Mouse (Mus musculus): ENCODE data around the gene Fads2. TPM values are rescaled to one million over a fixed set of nuclear protein-coding genes. Genes with fewer than 3 reads are reported as not detected.

The Fads2 gene
- polyA plus RNA-seq, 1 experiment from 2014 or later = 256 TPM

DNA sequence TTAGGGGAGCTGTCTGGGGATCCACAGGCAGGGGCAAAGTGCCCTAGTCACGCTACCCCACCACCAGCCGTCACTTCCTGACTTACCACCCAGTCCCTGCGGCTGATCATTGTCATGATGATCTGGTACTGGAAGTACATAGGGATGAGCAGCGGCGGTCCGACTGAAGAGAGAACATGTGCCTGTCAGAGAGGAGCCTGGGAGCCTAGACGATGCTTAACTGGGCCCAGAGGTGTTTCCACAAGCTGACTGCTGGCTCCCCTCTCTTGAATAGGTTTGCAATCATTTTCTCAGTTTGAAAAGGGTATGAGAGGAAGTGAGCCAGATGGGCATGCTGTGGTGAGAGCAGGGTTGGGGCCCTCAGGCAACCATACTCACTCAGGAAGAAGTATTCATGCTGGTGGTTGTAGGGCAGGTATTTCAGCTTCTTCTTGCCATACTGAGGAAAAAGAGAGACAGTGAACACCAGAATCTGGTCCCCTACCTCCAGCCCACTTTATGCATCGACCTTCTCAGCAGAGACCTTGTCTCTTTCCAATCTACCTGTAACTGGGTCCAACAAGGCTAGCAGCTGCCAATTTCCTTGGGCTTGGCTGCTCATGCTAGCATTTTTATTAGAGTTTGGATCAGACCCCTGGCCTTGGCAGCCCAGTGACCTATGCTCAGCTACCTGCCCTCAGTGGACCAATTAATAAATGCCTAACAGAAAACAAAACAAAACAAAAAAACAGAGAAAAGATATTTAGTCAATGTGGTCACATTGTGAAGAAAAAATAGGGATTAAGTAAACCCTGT, 31.2 kb downstream of the Fads2 start:
- ATAC-seq = no peak
- WGBS = 95% methylated on average over 8 of the region's 8 CpGs
- Histone ChIP-seq H3K4me2 (ENCODE audit: low read length) (no peak overlapping the region), H3K4me3 (ENCODE audit: low read depth, low read length) (no peak overlapping the region), H3K4me1 (ENCODE audit: control insufficient read depth, insufficient read depth, low read length) (no peaks in the 10 kb centered on the region), H3K9me3 (replicated peaks; ENCODE audit: control insufficient read depth, low read length, poor library complexity, severe bottlenecking) (no peaks in the 10 kb centered on the region), H3K9ac (ENCODE audit: low read depth, low read length) (no peak overlapping the region), H3K36me3 (ENCODE audit: control insufficient read depth, insufficient read depth, low read length) (peaks cover 56% of the 10 kb centered on the region), H3K27me3 (ENCODE audit: control insufficient read depth, insufficient read depth, low read depth, low read length) (no peaks in the 10 kb centered on the region), H3K27ac (ENCODE audit: low read length) (no peak overlapping the region)

DNA sequence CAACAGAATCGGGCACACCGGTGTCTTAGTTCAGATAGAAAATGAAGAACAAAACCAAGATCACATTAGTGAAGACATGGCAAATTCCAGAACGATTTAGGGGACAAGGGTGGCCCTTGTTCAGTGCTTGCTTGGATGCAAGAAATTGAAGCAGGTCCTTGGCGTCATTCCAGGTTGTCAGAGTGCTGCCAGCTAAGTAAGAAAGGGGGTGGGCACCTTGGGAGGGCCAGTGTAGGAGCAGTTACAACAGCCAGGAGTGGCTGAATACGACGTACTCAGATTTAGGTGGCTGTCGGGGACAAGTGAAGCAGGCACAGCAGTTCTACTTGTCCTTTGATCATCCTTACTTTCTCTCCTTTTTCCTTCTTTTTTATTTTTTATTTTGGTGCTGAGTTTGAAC, 33.8 kb downstream of the Fads2 start:
- no peak overlapping the region for H3K4me3 ChIP-seq (ENCODE audit: low read depth, low read length)
- H3K4me1 ChIP-seq (ENCODE audit: control insufficient read depth, insufficient read depth, low read length) = no peaks in the 10 kb centered on the region
- H3K9ac ChIP-seq (ENCODE audit: low read depth, low read length) = no peak overlapping the region
- no peak overlapping the region for H3K4me2 ChIP-seq (ENCODE audit: low read length)
- H3K36me3 ChIP-seq (ENCODE audit: control insufficient read depth, insufficient read depth, low read length) = peaks cover 46% of the 10 kb centered on the region
- H3K27ac ChIP-seq (ENCODE audit: low read length) = no peak overlapping the region
- ATAC-seq = no peak
- H3K9me3 ChIP-seq (replicated peaks; ENCODE audit: control insufficient read depth, low read length, poor library complexity, severe bottlenecking) = no peaks in the 10 kb centered on the region
- no peaks in the 10 kb centered on the region for H3K27me3 ChIP-seq (ENCODE audit: control insufficient read depth, insufficient read depth, low read depth, low read length)
- WGBS = 65% methylated on average over 7 of the region's 7 CpGs

DNA sequence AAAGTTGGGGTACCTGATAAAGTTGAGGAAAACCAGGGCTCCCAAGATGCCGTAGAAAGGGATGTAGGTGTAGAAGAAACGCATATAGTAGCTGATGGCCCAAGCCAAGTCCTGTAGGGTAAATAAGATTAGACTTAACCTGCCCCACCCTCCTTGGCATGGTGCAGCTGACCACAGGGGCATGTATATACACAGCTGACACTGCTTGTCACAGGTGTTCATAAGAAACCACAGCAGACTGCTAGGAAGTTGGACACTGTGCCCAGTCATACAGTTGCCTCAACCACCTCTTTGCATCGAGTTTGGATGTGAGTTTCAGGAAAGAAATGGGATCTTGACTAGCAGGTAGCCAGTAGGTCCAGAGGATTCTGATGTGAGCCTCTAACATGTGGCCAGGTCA, 35.0 kb downstream of the Fads2 start:
- Histone ChIP-seq H3K36me3 (ENCODE audit: control insufficient read depth, insufficient read depth, low read length) (peaks cover 47% of the 10 kb centered on the region), H3K9ac (ENCODE audit: low read depth, low read length) (no peak overlapping the region), H3K9me3 (replicated peaks; ENCODE audit: control insufficient read depth, low read length, poor library complexity, severe bottlenecking) (no peaks in the 10 kb centered on the region), H3K4me3 (ENCODE audit: low read depth, low read length) (no peak overlapping the region), H3K4me2 (ENCODE audit: low read length) (no peak overlapping the region), H3K27ac (ENCODE audit: low read length) (no peak overlapping the region), H3K27me3 (ENCODE audit: control insufficient read depth, insufficient read depth, low read depth, low read length) (no peaks in the 10 kb centered on the region), H3K4me1 (ENCODE audit: control insufficient read depth, insufficient read depth, low read length) (no peaks in the 10 kb centered on the region)
- WGBS = 98% methylated on average over 3 of the region's 3 CpGs
- no peak for ATAC-seq

DNA sequence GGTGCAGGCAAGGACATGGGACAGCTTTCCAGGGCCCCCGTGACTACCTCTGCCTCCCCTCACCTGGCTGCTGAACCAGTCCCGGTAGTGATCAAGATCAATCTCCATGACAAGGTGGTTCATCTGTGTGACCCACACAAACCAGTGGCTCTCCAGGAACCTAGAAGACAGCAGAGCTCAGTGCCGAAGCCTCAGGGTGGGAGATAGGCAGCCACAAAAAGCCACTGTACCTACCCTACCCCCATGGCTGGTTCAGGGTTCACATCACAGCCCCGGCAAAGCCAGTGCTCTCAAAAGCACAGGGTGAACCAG, 35.4 kb downstream of the Fads2 start:
- no peak overlapping the region for H3K4me2 ChIP-seq (ENCODE audit: low read length)
- no peaks in the 10 kb centered on the region for H3K27me3 ChIP-seq (ENCODE audit: control insufficient read depth, insufficient read depth, low read depth, low read length)
- no peak for ATAC-seq
- 97% methylated on average over 4 of the region's 4 CpGs for WGBS
- no peaks in the 10 kb centered on the region for H3K4me1 ChIP-seq (ENCODE audit: control insufficient read depth, insufficient read depth, low read length)
- no peak overlapping the region for H3K9ac ChIP-seq (ENCODE audit: low read depth, low read length)
- H3K4me3 ChIP-seq (ENCODE audit: low read depth, low read length) = no peak overlapping the region
- H3K27ac ChIP-seq (ENCODE audit: low read length) = no peak overlapping the region
- H3K9me3 ChIP-seq (replicated peaks; ENCODE audit: control insufficient read depth, low read length, poor library complexity, severe bottlenecking) = no peaks in the 10 kb centered on the region
- peaks cover 46% of the 10 kb centered on the region for H3K36me3 ChIP-seq (ENCODE audit: control insufficient read depth, insufficient read depth, low read length)

DNA sequence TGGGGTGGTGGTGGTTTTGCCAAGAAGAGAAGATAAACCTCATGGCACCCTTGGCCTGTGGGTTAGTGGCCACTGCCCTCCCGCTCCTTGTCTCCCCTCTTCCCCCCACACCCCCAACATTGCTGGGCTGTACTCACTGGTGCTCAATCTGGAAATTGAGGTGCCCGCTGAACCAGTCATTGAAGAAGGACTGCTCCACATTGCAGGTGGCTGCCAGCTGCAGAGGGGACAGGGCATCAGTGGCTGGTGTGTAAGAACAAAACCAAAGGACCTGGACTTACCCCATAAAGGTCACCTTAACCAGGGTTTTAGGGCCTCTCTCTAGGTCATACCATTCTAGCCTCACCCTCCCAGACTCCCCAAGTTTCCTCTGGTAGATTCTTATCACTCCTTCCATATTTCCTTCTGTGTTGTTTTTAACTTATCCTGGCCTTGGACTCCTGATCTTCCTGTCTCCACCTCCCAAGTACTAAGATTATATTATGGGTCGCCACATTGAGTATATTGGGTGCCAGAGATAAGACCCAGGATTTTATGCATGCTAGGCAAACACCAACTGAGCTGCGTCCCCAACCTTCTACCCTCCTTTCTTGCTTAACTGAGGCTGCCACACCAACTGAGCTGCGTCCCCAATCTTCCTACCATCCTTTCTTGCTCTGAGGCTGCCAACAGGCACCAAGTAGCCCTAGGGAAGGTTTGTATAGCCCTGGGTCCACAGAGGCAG, 35.9 kb downstream of the Fads2 start:
- Histone ChIP-seq H3K9ac (ENCODE audit: low read depth, low read length) (no peak overlapping the region), H3K27ac (ENCODE audit: low read length) (no peak overlapping the region), H3K4me3 (ENCODE audit: low read depth, low read length) (no peak overlapping the region), H3K9me3 (replicated peaks; ENCODE audit: control insufficient read depth, low read length, poor library complexity, severe bottlenecking) (no peaks in the 10 kb centered on the region), H3K36me3 (ENCODE audit: control insufficient read depth, insufficient read depth, low read length) (peaks cover 46% of the 10 kb centered on the region), H3K27me3 (ENCODE audit: control insufficient read depth, insufficient read depth, low read depth, low read length) (no peaks in the 10 kb centered on the region), H3K4me2 (ENCODE audit: low read length) (no peak overlapping the region), H3K4me1 (ENCODE audit: control insufficient read depth, insufficient read depth, low read length) (no peaks in the 10 kb centered on the region)
- 93% methylated on average over 5 of the region's 5 CpGs for WGBS
- no peak for ATAC-seq

DNA sequence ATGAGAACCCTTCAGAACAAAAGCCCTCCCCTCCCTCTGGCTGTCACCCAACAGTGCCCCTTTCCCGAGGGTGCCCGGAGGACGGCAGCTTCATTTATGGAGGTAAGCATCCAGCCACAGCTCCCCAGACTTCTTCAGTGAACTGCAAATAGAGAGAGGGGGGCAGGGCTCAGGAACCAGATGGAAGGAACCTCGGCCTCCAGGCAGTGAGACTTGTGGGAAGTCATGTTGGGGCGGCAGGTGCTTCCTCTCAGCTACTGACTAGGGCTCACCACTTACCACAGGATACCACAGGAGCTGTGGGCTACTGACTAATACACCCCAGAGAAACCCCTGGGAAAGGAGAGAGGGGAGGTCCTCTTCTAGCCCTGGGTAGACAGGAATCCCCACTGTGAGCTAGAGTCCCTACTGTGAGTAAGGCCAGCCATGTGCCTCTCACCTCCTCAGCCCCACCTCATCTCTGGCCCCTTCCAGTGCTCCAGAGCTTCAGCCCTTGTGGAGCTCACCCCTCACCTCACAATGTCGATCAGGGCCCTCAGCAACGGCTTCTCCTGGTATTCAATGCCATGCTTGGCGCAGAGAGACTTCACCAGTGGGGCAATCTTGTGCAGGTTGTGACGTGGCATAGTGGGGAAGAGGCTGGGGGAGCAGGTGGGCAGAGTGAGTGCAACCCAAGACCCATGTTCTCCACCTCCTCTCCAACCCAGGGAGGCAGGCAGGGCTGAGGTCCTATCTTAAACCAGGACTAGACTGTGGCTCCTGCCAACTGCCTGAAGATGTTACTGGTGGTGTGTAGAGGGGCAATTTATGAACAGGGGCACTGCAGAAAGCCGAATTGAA, 37.2 kb downstream of the Fads2 start:
- WGBS = 80% methylated on average over 10 of the region's 10 CpGs
- H3K27me3 ChIP-seq (ENCODE audit: control insufficient read depth, insufficient read depth, low read depth, low read length) = no peaks in the 10 kb centered on the region
- H3K27ac ChIP-seq (ENCODE audit: low read length) = no peak overlapping the region
- H3K4me2 ChIP-seq (ENCODE audit: low read length) = no peak overlapping the region
- no peak for ATAC-seq
- H3K9ac ChIP-seq (ENCODE audit: low read depth, low read length) = no peak overlapping the region
- H3K4me1 ChIP-seq (ENCODE audit: control insufficient read depth, insufficient read depth, low read length) = peaks cover 3% of the 10 kb centered on the region
- no peaks in the 10 kb centered on the region for H3K9me3 ChIP-seq (replicated peaks; ENCODE audit: control insufficient read depth, low read length, poor library complexity, severe bottlenecking)
- peaks cover 38% of the 10 kb centered on the region for H3K36me3 ChIP-seq (ENCODE audit: control insufficient read depth, insufficient read depth, low read length)
- H3K4me3 ChIP-seq (ENCODE audit: low read depth, low read length) = no peak overlapping the region

DNA sequence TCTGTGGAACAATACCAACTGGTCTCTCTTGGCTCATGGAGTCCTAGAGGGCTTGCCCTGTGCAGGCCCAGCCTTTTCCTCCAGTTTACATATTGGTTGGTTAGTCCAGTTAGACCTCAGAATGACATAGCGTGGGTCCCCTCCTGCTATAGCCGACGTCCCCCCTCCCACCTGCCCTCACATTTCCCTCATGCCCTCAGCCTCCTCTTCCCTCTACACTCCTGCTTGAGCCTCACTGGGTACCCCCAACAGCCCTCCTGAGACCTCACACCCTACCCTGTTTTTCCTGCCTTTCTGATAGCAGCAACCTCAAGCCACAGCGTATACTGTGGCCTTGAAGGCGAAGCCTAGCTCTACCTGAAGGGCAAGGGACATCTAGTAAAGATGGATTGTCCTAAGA, 38.7 kb downstream of the Fads2 start:
- ATAC-seq = no peak
- peaks cover 4% of the 10 kb centered on the region for H3K4me1 ChIP-seq (ENCODE audit: control insufficient read depth, insufficient read depth, low read length)
- 94% methylated on average over 5 of the region's 5 CpGs for WGBS
- peaks cover 30% of the 10 kb centered on the region for H3K36me3 ChIP-seq (ENCODE audit: control insufficient read depth, insufficient read depth, low read length)
- H3K4me2 ChIP-seq (ENCODE audit: low read length) = no peak overlapping the region
- H3K9me3 ChIP-seq (replicated peaks; ENCODE audit: control insufficient read depth, low read length, poor library complexity, severe bottlenecking) = no peaks in the 10 kb centered on the region
- no peak overlapping the region for H3K9ac ChIP-seq (ENCODE audit: low read depth, low read length)
- H3K27me3 ChIP-seq (ENCODE audit: control insufficient read depth, insufficient read depth, low read depth, low read length) = no peaks in the 10 kb centered on the region
- H3K27ac ChIP-seq (ENCODE audit: low read length) = no peak overlapping the region
- no peak overlapping the region for H3K4me3 ChIP-seq (ENCODE audit: low read depth, low read length)

DNA sequence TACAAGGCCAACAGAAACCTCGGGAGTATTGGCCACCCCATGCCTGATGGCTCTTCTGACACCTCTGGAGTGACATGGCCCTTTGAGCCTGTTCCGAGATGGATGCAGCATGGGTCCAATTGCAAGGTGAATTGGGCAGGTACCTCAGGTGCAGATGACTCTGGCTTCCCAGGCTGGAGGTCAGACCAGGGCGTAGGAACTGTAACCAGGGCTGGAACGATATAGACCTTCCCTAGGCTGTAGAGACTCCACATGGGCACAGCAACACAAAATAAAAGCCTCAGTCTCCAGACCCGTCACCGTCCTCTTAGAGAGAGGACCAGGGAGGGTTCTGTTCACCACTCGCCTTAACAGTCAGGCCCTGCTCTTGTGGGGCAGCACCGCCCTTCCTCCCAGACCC, 39.3 kb downstream of the Fads2 start:
- H3K36me3 ChIP-seq (ENCODE audit: control insufficient read depth, insufficient read depth, low read length) = peaks cover 27% of the 10 kb centered on the region
- H3K9me3 ChIP-seq (replicated peaks; ENCODE audit: control insufficient read depth, low read length, poor library complexity, severe bottlenecking) = no peaks in the 10 kb centered on the region
- H3K9ac ChIP-seq (ENCODE audit: low read depth, low read length) = no peak overlapping the region
- H3K27ac ChIP-seq (ENCODE audit: low read length) = no peak overlapping the region
- no peak overlapping the region for H3K4me3 ChIP-seq (ENCODE audit: low read depth, low read length)
- no peaks in the 10 kb centered on the region for H3K27me3 ChIP-seq (ENCODE audit: control insufficient read depth, insufficient read depth, low read depth, low read length)
- H3K4me1 ChIP-seq (ENCODE audit: control insufficient read depth, insufficient read depth, low read length) = peaks cover 4% of the 10 kb centered on the region
- ATAC-seq = no peak
- 91% methylated on average over 8 of the region's 8 CpGs for WGBS
- H3K4me2 ChIP-seq (ENCODE audit: low read length) = no peak overlapping the region

DNA sequence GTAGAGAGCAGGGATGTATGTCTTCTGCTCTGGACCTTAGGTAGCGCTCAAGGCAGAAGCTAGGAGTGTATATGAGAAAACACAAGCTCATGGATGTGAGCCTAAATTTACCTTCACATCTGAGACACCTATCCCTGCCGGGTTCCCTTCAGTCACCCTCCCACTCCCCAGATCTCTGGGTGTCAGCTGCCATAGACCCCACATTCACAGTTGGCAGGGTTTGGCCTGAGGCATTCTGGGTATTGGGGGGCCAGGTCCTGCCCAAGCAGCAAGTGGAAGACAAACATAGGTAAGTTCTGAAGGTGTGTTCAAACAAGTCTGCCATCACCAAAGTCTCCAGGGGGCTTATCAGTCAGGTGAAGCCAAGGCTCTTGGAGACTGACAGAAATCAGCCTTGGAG, 39.9 kb downstream of the Fads2 start:
- peaks cover 31% of the 10 kb centered on the region for H3K36me3 ChIP-seq (ENCODE audit: control insufficient read depth, insufficient read depth, low read length)
- H3K4me2 ChIP-seq (ENCODE audit: low read length) = no peak overlapping the region
- H3K4me3 ChIP-seq (ENCODE audit: low read depth, low read length) = no peak overlapping the region
- 0 out of 2 replicates have a peak overlapping the region, but pooled peaks have one; percentile 9 for H3K27ac ChIP-seq (ENCODE audit: low read length)
- 94% methylated on average over 2 of the region's 2 CpGs for WGBS
- ATAC-seq = no peak
- H3K9ac ChIP-seq (ENCODE audit: low read depth, low read length) = no peak overlapping the region
- H3K4me1 ChIP-seq (ENCODE audit: control insufficient read depth, insufficient read depth, low read length) = peaks cover 4% of the 10 kb centered on the region
- H3K9me3 ChIP-seq (replicated peaks; ENCODE audit: control insufficient read depth, low read length, poor library complexity, severe bottlenecking) = no peaks in the 10 kb centered on the region
- no peaks in the 10 kb centered on the region for H3K27me3 ChIP-seq (ENCODE audit: control insufficient read depth, insufficient read depth, low read depth, low read length)
